Mouse (Mus musculus) megakaryocyte progenitor cell, adult 5-6 weeks (primary cell): ENCODE results near the gene Irf2bp1. TPM values are rescaled to one million over a fixed set of nuclear protein-coding genes. Genes with fewer than 3 reads are reported as not detected.

Experiments used
- ATAC-seq: replicated peaks from 2 replicates; pipeline ENCODE4 v1.8.0; 2016; ENCODE audit warnings: mild to moderate bottlenecking, moderate TSS enrichment, inconsistent platforms; ENCODE audit not compliant: poor library complexity
- total RNA-seq, 2 experiments: library from RNA; stranded (forward) in 1 of 2; stranded (reverse) in 1 of 2; fragments of 157-497, 149-512 nt in 1 of 2; fragments of 200-1000 nt in 1 of 2; gene quantifications; 2 replicates each; pipeline versions ENCODE4 v1.2.3 to v1.2.4; 2015 to 2017

The Irf2bp1 gene
- 16.4 and 16.8 TPM in 2 replicates for total RNA-seq (2015)
- 12.5 and 13.1 TPM in 2 replicates for total RNA-seq (2017)

- peak; percentile 53 for ATAC-seq
Observed at GRCm38 (mm10) chr7:19003902-19004630, at the start of gene Irf2bp1. TSS of gene Irf2bp1 (plus strand) at chr7:19004044.

GRCm38 (mm10) chr7:18957569-18958383 is 46.1 kb upstream of the Irf2bp1 start:
- peak; percentile 23 for ATAC-seq

GRCm38 (mm10) chr7:18958384-18958766 is 45.5 kb upstream of the Irf2bp1 start:
- ATAC-seq: peak; percentile 18; the same call in 1 of the 2 replicates

- ATAC-seq: 0 out of 2 replicates have a peak, but pooled peaks have one; percentile 23
Observed at GRCm38 (mm10) chr7:18959446-18959845, 44.4 kb upstream of the Irf2bp1 start.

- ATAC-seq: no peak
Observed at GRCm38 (mm10) chr7:18962171-18962792, 41.6 kb upstream of the Irf2bp1 start.

GRCm38 (mm10) chr7:18962795-18963194 is 41.0 kb upstream of the Irf2bp1 start:
- ATAC-seq: no peak

- ATAC-seq: no peak
Observed at GRCm38 (mm10) chr7:18963294-18963843, 40.5 kb upstream of the Irf2bp1 start.

GRCm38 (mm10) chr7:18965312-18965711 is 38.5 kb upstream of the Irf2bp1 start:
- no peak for ATAC-seq

GRCm38 (mm10) chr7:18967603-18968002 is 36.2 kb upstream of the Irf2bp1 start:
- ATAC-seq: peak; percentile 47; the same call in 1 of the 2 replicates

GRCm38 (mm10) chr7:18970956-18971355 is 32.9 kb upstream of the Irf2bp1 start:
- ATAC-seq: peak; percentile 46; the same call in 1 of the 2 replicates

- no peak for ATAC-seq
Observed at GRCm38 (mm10) chr7:18978381-18978780, 25.5 kb upstream of the Irf2bp1 start.

- ATAC-seq: peak; percentile 48
Observed at GRCm38 (mm10) chr7:18986503-18986902, 17.3 kb upstream of the Irf2bp1 start.

GRCm38 (mm10) chr7:18987100-18987499 is 16.7 kb upstream of the Irf2bp1 start, which contains the start of gene Nanos2:
TSS of gene Nanos2 (plus strand) at chr7:18987400.
- ATAC-seq: no peak

- ATAC-seq: no peak
Observed at GRCm38 (mm10) chr7:18987747-18988146, 16.1 kb upstream of the Irf2bp1 start.

GRCm38 (mm10) chr7:18988780-18989179 is 15.1 kb upstream of the Irf2bp1 start:
- ATAC-seq: no peak

- no peak for ATAC-seq
Observed at GRCm38 (mm10) chr7:18989995-18990394, 13.8 kb upstream of the Irf2bp1 start.

GRCm38 (mm10) chr7:18990601-18991295 is 13.1 kb upstream of the Irf2bp1 start, which contains the start of gene Mypop:
TSS of gene Mypop (plus strand) at chr7:18991245.
- peak; percentile 90 for ATAC-seq

GRCm38 (mm10) chr7:18991660-18992293 is 12.1 kb upstream of the Irf2bp1 start:
- no peak for ATAC-seq

GRCm38 (mm10) chr7:18992294-18992675 is 11.6 kb upstream of the Irf2bp1 start:
- ATAC-seq: no peak

- no peak for ATAC-seq
Observed at GRCm38 (mm10) chr7:18993036-18993435, 10.8 kb upstream of the Irf2bp1 start.
